ENCODE assay signal across 15 mouse cellular contexts in the genomic region with DNA sequence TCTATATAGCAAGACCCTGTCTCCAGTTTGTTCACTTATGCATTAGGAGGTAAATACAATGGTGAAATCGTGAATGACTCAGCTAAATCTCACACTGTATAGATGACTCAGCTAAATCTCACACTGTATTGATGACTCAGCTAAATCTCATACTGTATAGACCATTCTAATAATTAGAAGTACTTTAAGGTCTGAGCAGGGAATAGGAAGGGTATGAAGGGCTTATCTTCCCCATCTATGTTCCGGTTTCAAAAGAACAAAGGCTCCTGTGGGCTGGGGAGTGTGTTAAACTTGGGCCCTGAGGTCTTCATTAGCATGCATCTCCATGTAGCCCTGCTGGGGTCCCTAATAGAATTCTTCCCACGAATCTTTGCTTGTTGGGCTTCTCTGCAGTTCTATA. TPM values are rescaled to one million over a fixed set of nuclear protein-coding genes. Genes with fewer than 3 reads are reported as not detected.
DNase-seq lines count a peak whose midpoint lies in the region; ATAC-seq and TF ChIP-seq lines count a peak whose summit lies in the region.
"Had no signal": no experiment of that assay in that cellular context is flagged by ENCODE, and none has a peak within 500 bp of the region (broad histone marks: within the 10 kb centered on the region; RNA-seq: fewer than 3 reads in every experiment).

No protein-coding gene starts in this region.

- no peak overlapping the region for H3K4me3 ChIP-seq in kidney, postnatal 0 days (replicated peaks; ENCODE audit: low read depth, low read length)
- H3K4me3 ChIP-seq in G1E (ENCODE audit: low read depth, low read length), result no peak overlapping the region
- H3K4me3 ChIP-seq in forebrain, embryonic 15.5 days, result no peak overlapping the region
- H3K4me3 ChIP-seq in neural tube, embryonic 14.5 days (ENCODE audit: low read depth, low read length), result no peak overlapping the region
- H3K4me3 ChIP-seq: heart, embryonic 15.5 days; kidney, embryonic 15.5 days had no signal

- TF ChIP-seq CTCF in kidney, postnatal 0 days (IDR thresholded peaks at IDR 0.05; ENCODE audit: low read depth), result no peak
- no peak for TF ChIP-seq CTCF in G1E (IDR thresholded peaks at IDR 0.05; ENCODE audit: low read depth, low read length)

- no peaks in the 10 kb centered on the region for H3K27me3 ChIP-seq in kidney, postnatal 0 days (ENCODE audit: insufficient read depth, low read length)
- H3K27me3 ChIP-seq in G1E (ENCODE audit: insufficient read depth, low read length), result peaks cover 4% of the 10 kb centered on the region; the same call in 1 of the 2 replicates
- no peaks in the 10 kb centered on the region for H3K27me3 ChIP-seq in forebrain, embryonic 15.5 days
- no peaks in the 10 kb centered on the region for H3K27me3 ChIP-seq in neural tube, embryonic 14.5 days (ENCODE audit: control insufficient read depth, insufficient read depth, low read length)
- H3K27me3 ChIP-seq: heart, embryonic 15.5 days; kidney, embryonic 15.5 days had no signal

- H3K27ac ChIP-seq in kidney, postnatal 0 days, result no peak overlapping the region
- H3K27ac ChIP-seq in forebrain, embryonic 15.5 days (replicated peaks), result no peak overlapping the region
- no peak overlapping the region for H3K27ac ChIP-seq in neural tube, embryonic 14.5 days (ENCODE audit: low read depth, low read length)
- H3K27ac ChIP-seq: heart, embryonic 15.5 days; kidney, embryonic 15.5 days had no signal

- H3K4me2 ChIP-seq in kidney, postnatal 0 days (ENCODE audit: low read length), result no peak overlapping the region
- no peak overlapping the region for H3K4me2 ChIP-seq in forebrain, embryonic 15.5 days (replicated peaks)
- H3K4me2 ChIP-seq in neural tube, embryonic 14.5 days (ENCODE audit: low read depth, low read length), result no peak overlapping the region
- H3K4me2 ChIP-seq: heart, embryonic 15.5 days; kidney, embryonic 15.5 days had no signal

- H3K9me3 ChIP-seq in kidney, postnatal 0 days (replicated peaks; ENCODE audit: low read length), result no peaks in the 10 kb centered on the region
- no peaks in the 10 kb centered on the region for H3K9me3 ChIP-seq in G1E (replicated peaks)
- no peaks in the 10 kb centered on the region for H3K9me3 ChIP-seq in forebrain, embryonic 15.5 days
- no peaks in the 10 kb centered on the region for H3K9me3 ChIP-seq in neural tube, embryonic 14.5 days (ENCODE audit: control insufficient read depth, low read length)
- H3K9me3 ChIP-seq: heart, embryonic 15.5 days; kidney, embryonic 15.5 days had no signal

- 0 out of 2 replicates have a peak, but pooled peaks have one; percentile 33 for ATAC-seq in kidney, postnatal 0 days (replicated peaks; ENCODE audit: low FRiP score, low read depth)
- peak; percentile 41; the same call in 1 of the 2 replicates for ATAC-seq in G1E (ENCODE audit: extremely low read depth, insufficient number of reproducible peaks, low FRiP score, poor library complexity, severe bottlenecking)
- 0 out of 2 replicates have a peak, but pooled peaks have one; percentile 21 for ATAC-seq in forebrain, embryonic 15.5 days (replicated peaks)
- peak; percentile 32; the same call in 1 of the 2 replicates for ATAC-seq in neural tube, embryonic 14.5 days (ENCODE audit: low read depth)

- H3K36me3 ChIP-seq in kidney, postnatal 0 days (ENCODE audit: insufficient read depth, low read length), result no peaks in the 10 kb centered on the region
- peaks cover 39% of the 10 kb centered on the region for H3K36me3 ChIP-seq in G1E (replicated peaks)
- peaks cover 7% of the 10 kb centered on the region; the same call in 1 of the 2 replicates for H3K36me3 ChIP-seq in forebrain, embryonic 15.5 days
- H3K36me3 ChIP-seq in neural tube, embryonic 14.5 days (ENCODE audit: control insufficient read depth, insufficient read depth, low read length), result no peaks in the 10 kb centered on the region; the same call in 1 of the 2 replicates
- H3K36me3 ChIP-seq: heart, embryonic 15.5 days had no signal

- DNase-seq in kidney, postnatal 0 days (ENCODE audit: low spot score), result no peak
- DNase-seq in kidney, adult 9 months, result no peak
- DNase-seq in G1E (ENCODE audit: low spot score), result no peak
- DNase-seq in ovary, postnatal 10 days (ENCODE audit: low spot score), result no peak
- no peak for DNase-seq in adrenal gland, adult 2 months
- DNase-seq: adrenal gland, postnatal 36 days; gastrocnemius, postnatal 36 days; right cerebral cortex, postnatal 25 days had no signal

- no peaks in the 10 kb centered on the region for H3K4me1 ChIP-seq in kidney, postnatal 0 days (replicated peaks; ENCODE audit: insufficient read depth, low read length)
- H3K4me1 ChIP-seq in G1E (ENCODE audit: insufficient read depth, low read depth, low read length), result peaks cover 5% of the 10 kb centered on the region
- no peaks in the 10 kb centered on the region for H3K4me1 ChIP-seq in forebrain, embryonic 15.5 days
- no peaks in the 10 kb centered on the region for H3K4me1 ChIP-seq in neural tube, embryonic 14.5 days (ENCODE audit: control insufficient read depth, insufficient read depth, low read length)
- H3K4me1 ChIP-seq: heart, embryonic 15.5 days; kidney, embryonic 15.5 days had no signal

- H3K9ac ChIP-seq in kidney, postnatal 0 days (ENCODE audit: low read depth, low read length), result no peak overlapping the region
- H3K9ac ChIP-seq in forebrain, embryonic 15.5 days (replicated peaks), result no peak overlapping the region
- no peak overlapping the region for H3K9ac ChIP-seq in neural tube, embryonic 14.5 days (replicated peaks; ENCODE audit: low read depth, low read length)
- H3K9ac ChIP-seq: heart, embryonic 15.5 days; kidney, embryonic 15.5 days had no signal

- 60% methylated on average over 3 of the region's 3 CpGs for WGBS in kidney, postnatal 0 days
- WGBS in forebrain, embryonic 15.5 days, result 32% methylated on average over 3 of the region's 3 CpGs
- 56% methylated on average over 3 of the region's 3 CpGs for WGBS in neural tube, embryonic 14.5 days

RNA-seq across cellular contexts. Expression of a gene that starts 46.2 kb away (rescaled TPM):
- polyA plus RNA-seq in kidney, postnatal 0 days (2015; fragmentation: Nextera tagmentation; extraction: Ambion mirVana), result not detected in 2 replicates
- total RNA-seq in G1E (2014; fragmentation: Nextera tagmentation) (not detected in 2 replicates), G1E (2017) (0.06 and 0.11 TPM in 2 replicates)
- polyA plus RNA-seq in G1E (2012), result not detected in 2 replicates
- not detected in 2 replicates for polyA plus RNA-seq in forebrain, embryonic 15.5 days (2015; fragmentation: Nextera tagmentation; extraction: Ambion mirVana)
- polyA plus RNA-seq in neural tube, embryonic 14.5 days (2014; fragmentation: Nextera tagmentation; extraction: Ambion mirVana), result 14.3 and 16.6 TPM in 2 replicates
- 1 to 10 TPM; 1.3 to 2.2 TPM for total RNA-seq in adrenal gland, adult 2 months (2021)
- 3.1 and 3.3 TPM in 2 replicates for polyA plus RNA-seq in adrenal gland, adult 2 months (2012; rRNA removed)
- total RNA-seq: gastrocnemius, postnatal 36 days; liver, adult 2 months; monocyte, adult 5-6 weeks had no signal
- polyA plus RNA-seq: heart, embryonic 15.5 days; liver, adult 2 months; lung, embryonic 16.5 days had no signal
